Mouse (Mus musculus) ES-E14 (cell line): ENCODE results near the gene Tyw1. TPM values are rescaled to one million over a fixed set of nuclear protein-coding genes. Genes with fewer than 3 reads are reported as not detected.

Experiments
- DNase-seq: peaks from one replicate; pipeline ENCODE4 v3.0.0-alpha.2; 2013; ENCODE audit warnings: low read depth, low spot score
- H3K27ac ChIP-seq: 2 replicates; pipeline ENCODE4 v1.5.1; 2012; ENCODE audit warnings: low read depth, mild to moderate bottlenecking, low read length, moderate library complexity, mixed read lengths; ENCODE audit not compliant: poor library complexity, insufficient read depth, severe bottlenecking
- H3K36me3 ChIP-seq: 2 replicates; pipeline ENCODE4 v1.6.1; 2012; ENCODE audit warnings: mild to moderate bottlenecking, low read length, moderate library complexity, mixed read lengths; ENCODE audit not compliant: control insufficient read depth, poor library complexity, insufficient read depth, severe bottlenecking
- H3K4me1 ChIP-seq, 2 experiments: fragments of 150-350 bp in 1 of 2; sonication (generic) in 1 of 2; 2 replicates each; pipeline ENCODE4 v1.6.1; 2012; ENCODE audit warnings: low read length in 2 of 2, mild to moderate bottlenecking in 1 of 2, mixed read lengths in 1 of 2; ENCODE audit not compliant: control insufficient read depth in 2 of 2, insufficient read depth in 2 of 2, poor library complexity in 1 of 2
- H3K4me3 ChIP-seq, 2 experiments: fragments of 150-350 bp in 1 of 2; sonication (generic) in 1 of 2; 2 replicates each; pipeline ENCODE4 v1.5.1; 2012; ENCODE audit warnings: low read length in 2 of 2, low read depth in 1 of 2, mild to moderate bottlenecking in 1 of 2, mixed read lengths in 1 of 2; ENCODE audit not compliant: insufficient read depth in 1 of 2, poor library complexity in 1 of 2, severe bottlenecking in 1 of 2
- H3K9ac ChIP-seq: 2 replicates; pipeline ENCODE4 v1.6.1; 2012; ENCODE audit warnings: low read depth, mild to moderate bottlenecking, low read length, mixed read lengths; ENCODE audit not compliant: poor library complexity, insufficient read depth, severe bottlenecking
- H3K9me3 ChIP-seq: fragments of 150-350 bp; sonication (generic); 2 replicates; pipeline ENCODE4 v1.6.1; 2012; ENCODE audit warnings: low read depth, mild to moderate bottlenecking, low read length; ENCODE audit not compliant: control insufficient read depth, insufficient read depth
- CHD2 ChIP-seq: IDR thresholded peaks from 2 replicates; pipeline ENCODE4 v1.6.1; 2014; ENCODE audit warnings: mild to moderate bottlenecking, low read depth, low read length, inconsistent platforms
- HCFC1 ChIP-seq: IDR thresholded peaks from 2 replicates; pipeline ENCODE4 v1.6.1; 2012; ENCODE audit warnings: low read length, inconsistent platforms, borderline replicate concordance; ENCODE audit not compliant: insufficient read depth
- MAFK ChIP-seq: IDR thresholded peaks from 2 replicates; pipeline ENCODE4 v1.6.1; 2014; ENCODE audit warnings: mild to moderate bottlenecking, low read depth, low read length, inconsistent platforms; ENCODE audit not compliant: insufficient read depth
- ZC3H11A ChIP-seq: IDR thresholded peaks from 2 replicates; pipeline ENCODE4 v1.6.1; 2012; ENCODE audit warnings: low read depth, mild to moderate bottlenecking, inconsistent platforms, low read length, borderline replicate concordance
- ZNF384 ChIP-seq: IDR thresholded peaks from 2 replicates; pipeline ENCODE4 v1.6.1; 2012; ENCODE audit warnings: low read depth, low read length, inconsistent platforms
- in situ Hi-C, 2 experiments: fragments of 600-800 bp; cut with MboI; formaldehyde crosslinking; loops; one replicate each; pipeline ENCODE4 v1.15.1; 2025; ENCODE audit warnings: low sequenced_read_pairs in 2 of 2, inconsistent platforms in 1 of 2; ENCODE audit not compliant: unreplicated experiment in 2 of 2
- total RNA-seq: library from RNA; depleted of rRNA; stranded (reverse); fragments of 300-350 nt; gene quantifications from 2 replicates; pipeline ENCODE4 v1.2.3, GENCODE M21; 2012

Gene Tyw1
- total RNA-seq, 1 experiment = 87.9 TPM

DNA sequence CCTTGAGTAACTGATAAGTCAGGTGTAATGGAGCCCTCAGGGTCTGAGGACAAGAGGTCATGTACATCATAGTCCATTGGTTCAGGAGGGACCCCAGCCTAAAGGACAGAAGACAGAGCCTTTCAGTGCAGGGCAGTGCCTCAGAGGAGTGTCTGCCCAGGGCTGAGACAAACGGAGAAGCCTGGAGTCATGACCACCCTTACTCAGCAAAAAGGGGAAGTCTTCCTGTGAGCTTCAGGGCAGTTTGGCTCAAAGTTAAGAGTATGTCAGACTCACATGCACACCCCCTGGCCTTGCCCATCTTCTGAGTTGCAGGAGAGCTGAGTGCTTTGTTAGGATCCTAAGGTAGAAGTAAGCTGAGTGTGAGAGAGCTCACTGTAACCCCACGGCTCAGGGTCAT is 74.5 kb downstream of the Tyw1 start:
- H3K4me1 ChIP-seq = no peaks in the 10 kb centered on the region
- TF ChIP-seq MAFK = no peak
- no peak for TF ChIP-seq HCFC1
- TF ChIP-seq ZC3H11A = no peak
- TF ChIP-seq ZNF384 = no peak
- TF ChIP-seq CHD2 = no peak
- in situ Hi-C loops = no loop called here
- peaks cover 24% of the 10 kb centered on the region for H3K36me3 ChIP-seq
- no peak overlapping the region for H3K9ac ChIP-seq
- H3K27ac ChIP-seq = no peak overlapping the region
- H3K9me3 ChIP-seq = no peaks in the 10 kb centered on the region
- DNase-seq = no peak
- no peak overlapping the region for H3K4me3 ChIP-seq

DNA sequence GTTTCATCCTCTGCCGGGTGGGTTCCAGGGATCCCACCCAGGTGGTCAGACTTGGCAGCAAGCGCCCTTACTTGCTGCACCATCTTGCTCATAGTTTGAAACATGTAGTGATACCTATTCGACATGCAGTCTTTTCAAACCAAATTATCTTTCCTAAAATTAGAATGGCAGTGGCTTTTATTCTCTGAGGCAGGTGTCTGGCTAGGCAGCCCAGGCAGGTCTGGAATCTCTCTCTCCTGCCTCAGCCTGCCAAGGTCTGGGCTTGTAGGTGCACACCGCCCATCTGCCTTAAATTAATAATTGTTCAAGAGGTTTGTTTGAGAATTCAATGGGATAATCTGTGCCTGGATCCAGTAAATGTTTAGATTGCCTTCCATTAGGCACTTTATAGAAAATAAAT is 75.4 kb downstream of the Tyw1 start:
- Histone ChIP-seq H3K4me3 (no peak overlapping the region), H3K4me1 (no peaks in the 10 kb centered on the region), H3K36me3 (peaks cover 25% of the 10 kb centered on the region), H3K9me3 (no peaks in the 10 kb centered on the region), H3K27ac (no peak overlapping the region), H3K9ac (no peak overlapping the region)
- in situ Hi-C loops = no loop called here
- DNase-seq = no peak
- TF ChIP-seq ZNF384 (no peak), ZC3H11A (no peak), CHD2 (no peak), MAFK (no peak), HCFC1 (no peak)

DNA sequence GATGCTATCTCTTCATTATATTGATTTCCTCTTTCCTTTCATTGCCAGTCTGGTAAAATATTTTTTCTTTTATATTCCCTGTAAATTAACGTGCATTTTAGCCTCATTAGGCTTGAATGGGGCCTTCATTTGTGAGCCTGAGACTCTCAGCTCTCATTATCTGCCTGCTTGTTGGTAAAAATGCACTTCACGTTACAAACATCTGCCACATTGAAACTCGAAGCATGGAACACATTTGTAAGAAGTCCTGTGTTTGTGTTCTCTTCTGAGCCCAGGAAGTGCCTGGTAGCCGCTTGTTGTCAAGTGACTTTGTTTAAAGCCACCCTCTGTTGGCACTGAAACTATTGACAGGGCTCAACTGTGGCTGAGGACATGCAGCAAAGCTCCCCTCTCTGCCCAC is 75.8 kb downstream of the Tyw1 start:
- no peak overlapping the region for H3K9ac ChIP-seq
- in situ Hi-C loops = no loop called here

DNA sequence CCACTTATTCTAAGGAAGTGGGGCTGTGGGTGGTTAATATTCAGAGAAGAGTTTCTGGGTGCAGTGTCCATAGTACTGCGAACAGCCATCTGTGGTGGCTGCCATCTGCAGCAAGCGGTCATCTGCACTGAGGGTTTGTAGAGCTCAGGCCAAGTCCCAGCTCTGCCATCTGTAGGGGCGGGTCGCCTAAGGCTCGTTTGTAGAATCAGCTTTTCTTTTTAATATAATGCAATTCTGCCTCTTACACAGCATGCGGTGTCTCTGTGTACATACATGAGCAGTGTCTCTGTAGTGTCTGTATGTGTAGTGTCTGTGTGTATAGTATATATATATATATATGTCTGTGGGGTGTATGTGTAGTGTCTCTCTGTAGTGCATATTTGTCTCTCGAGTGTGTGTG is 78.1 kb downstream of the Tyw1 start:
- no peaks in the 10 kb centered on the region for H3K9me3 ChIP-seq
- no peak for DNase-seq
- in situ Hi-C loops = no loop called here
- TF ChIP-seq HCFC1 (no peak), CHD2 (no peak), MAFK (no peak), ZC3H11A (no peak), ZNF384 (no peak)
- no peak overlapping the region for H3K27ac ChIP-seq
- H3K4me3 ChIP-seq = no peak overlapping the region
- H3K36me3 ChIP-seq = peaks cover 29% of the 10 kb centered on the region; the same call in 1 of the 2 replicates
- H3K4me1 ChIP-seq = no peaks in the 10 kb centered on the region
- H3K9ac ChIP-seq = no peak overlapping the region

More for the DNA sequence above, 75.8 kb downstream of the Tyw1 start:
- no peak overlapping the region for H3K27ac ChIP-seq
- H3K4me3 ChIP-seq = no peak overlapping the region
- TF ChIP-seq ZNF384 (no peak), MAFK (no peak), ZC3H11A (no peak), HCFC1 (no peak)
- peaks cover 23% of the 10 kb centered on the region for H3K36me3 ChIP-seq
- no peak for DNase-seq
- H3K4me1 ChIP-seq = no peaks in the 10 kb centered on the region
- no peaks in the 10 kb centered on the region for H3K9me3 ChIP-seq

DNA sequence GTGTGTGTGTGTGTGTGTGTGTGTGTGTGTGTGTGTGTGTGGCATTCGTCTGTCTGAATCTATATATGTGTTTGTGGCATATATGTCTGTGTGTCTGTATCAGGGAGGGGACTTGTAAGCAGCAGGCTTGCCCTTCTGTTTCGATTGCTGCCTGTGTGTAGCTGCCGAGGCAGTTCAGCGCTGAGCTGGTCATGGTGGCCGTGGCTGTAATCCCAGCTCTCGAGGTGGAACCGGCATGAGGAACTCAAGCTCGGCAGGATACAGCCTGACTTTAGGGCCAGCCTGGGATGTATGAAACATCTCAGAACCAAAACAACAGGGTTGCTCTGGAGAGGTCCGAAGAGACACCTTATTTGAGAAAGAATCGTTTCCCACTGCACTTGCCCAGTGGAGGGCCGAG is 78.6 kb downstream of the Tyw1 start:
- TF ChIP-seq CHD2 (no peak), HCFC1 (no peak), ZC3H11A (no peak), MAFK (no peak)
- H3K9me3 ChIP-seq = no peaks in the 10 kb centered on the region
- H3K4me3 ChIP-seq = no peak overlapping the region
- no peak for DNase-seq
- H3K9ac ChIP-seq = no peak overlapping the region
- H3K4me1 ChIP-seq = no peaks in the 10 kb centered on the region
- in situ Hi-C loops = no loop called here
- peaks cover 26% of the 10 kb centered on the region; the same call in 1 of the 2 replicates for H3K36me3 ChIP-seq
- no peak overlapping the region for H3K27ac ChIP-seq
